Mouse (Mus musculus) C3H10T1/2 (cell line): ENCODE data around the gene Esp1. TPM values are rescaled to one million over a fixed set of nuclear protein-coding genes. Genes with fewer than 3 reads are reported as not detected.

Experiments
- polyA plus RNA-seq, 2 experiments: library from polyadenylated mRNA; unstranded; fragments of >200 nt; fragmentation: generic; extraction: Trizol; gene quantifications; one replicate each; pipeline ENCODE4 v1.2.1; 2012; ENCODE audit warnings: missing spikeins in 2 of 2

Gene Esp1
- polyA plus RNA-seq = not detected

GRCm38 (mm10) chr17:40726820-40727219 is at the start of gene Esp1:
TSS of gene Esp1 (plus strand) at chr17:40727120.

Other genes with a start within 250 kb of the Esp1 start
- gene Esp8, start 207.1 kb upstream of the Esp1 start, polyA plus RNA-seq = not detected
- not detected for gene Esp6, start 165.6 kb upstream of the Esp1 start, polyA plus RNA-seq
- gene Esp4, start 128.5 kb upstream of the Esp1 start, polyA plus RNA-seq = not detected
- not detected for gene Esp3, start 95.0 kb upstream of the Esp1 start, polyA plus RNA-seq
- gene Crisp2, start 79.9 kb downstream of the Esp1 start, polyA plus RNA-seq = not detected
- under 1 TPM in 1 of 2 experiments, not detected in 1; 0.04 TPM for gene Rhag, start 84.0 kb downstream of the Esp1 start, polyA plus RNA-seq
- 1 to 10 TPM in 1 of 2 experiments, under 1 TPM in 1; 0.50 to 1.4 TPM for gene 9130008F23Rik, start 153.4 kb downstream of the Esp1 start, polyA plus RNA-seq
- not detected for gene Glyatl3, start 187.2 kb downstream of the Esp1 start, polyA plus RNA-seq
- 10 to 100 TPM in 1 of 2 experiments, under 1 TPM in 1; 0.76 to 10.7 TPM for gene Mut, start 207.6 kb downstream of the Esp1 start, polyA plus RNA-seq
- 1 to 10 TPM in 1 of 2 experiments, under 1 TPM in 1; 0.37 to 3.3 TPM for gene Cenpq, start 207.9 kb downstream of the Esp1 start, polyA plus RNA-seq